Mouse (Mus musculus): Measurements from ENCODE around the gene Nexn.

The Nexn gene

GRCm38 (mm10) chr3:152277912-152278311 is 11.8 kb upstream of the Nexn start:
- DNase-seq (ENCODE audit: low spot score) = no peak

- DNase-seq (ENCODE audit: low spot score) = no peak
Observed at GRCm38 (mm10) chr3:152276935-152277334, 10.8 kb upstream of the Nexn start.

- DNase-seq (ENCODE audit: low spot score) = no peak
Observed at GRCm38 (mm10) chr3:152275008-152275407, 8.9 kb upstream of the Nexn start.

- DNase-seq (ENCODE audit: low spot score) = no peak
Observed at GRCm38 (mm10) chr3:152272974-152273685, 7.0 kb upstream of the Nexn start.

- DNase-seq (ENCODE audit: low spot score) = no peak
Observed at GRCm38 (mm10) chr3:152271876-152272275, 5.7 kb upstream of the Nexn start.

GRCm38 (mm10) chr3:152271071-152271710 is 5.0 kb upstream of the Nexn start:
- no peak for DNase-seq (ENCODE audit: low spot score)

GRCm38 (mm10) chr3:152268099-152268498 is 1.9 kb upstream of the Nexn start:
- DNase-seq (ENCODE audit: low spot score) = no peak

GRCm38 (mm10) chr3:152265351-152266035 is 657 bp downstream of the Nexn start:
- no peak for DNase-seq (ENCODE audit: low spot score)

GRCm38 (mm10) chr3:152264830-152265229 is 1.3 kb downstream of the Nexn start:
- no peak for DNase-seq (ENCODE audit: low spot score)

GRCm38 (mm10) chr3:152264374-152264773 is 1.8 kb downstream of the Nexn start:
- no peak for DNase-seq (ENCODE audit: low spot score)

- DNase-seq (ENCODE audit: low spot score) = no peak
Observed at GRCm38 (mm10) chr3:152261948-152262347, 4.2 kb downstream of the Nexn start.

- DNase-seq (ENCODE audit: low spot score) = no peak
Observed at GRCm38 (mm10) chr3:152261436-152261835, 4.7 kb downstream of the Nexn start.

- no peak for DNase-seq (ENCODE audit: low spot score)
Observed at GRCm38 (mm10) chr3:152260362-152260761, 5.8 kb downstream of the Nexn start.

GRCm38 (mm10) chr3:152259409-152259808 is 6.7 kb downstream of the Nexn start:
- DNase-seq (ENCODE audit: low spot score) = peak; percentile 81

- no peak for DNase-seq (ENCODE audit: low spot score)
Observed at GRCm38 (mm10) chr3:152257528-152257927, 8.6 kb downstream of the Nexn start.

- no peak for DNase-seq (ENCODE audit: low spot score)
Observed at GRCm38 (mm10) chr3:152250487-152250886, 15.7 kb downstream of the Nexn start.

GRCm38 (mm10) chr3:152247708-152248107 is 18.4 kb downstream of the Nexn start:
- no peak for DNase-seq (ENCODE audit: low spot score)

- peak; percentile 38 for DNase-seq (ENCODE audit: low spot score)
Observed at GRCm38 (mm10) chr3:152245273-152245910, 20.8 kb downstream of the Nexn start.

- DNase-seq (ENCODE audit: low spot score) = no peak
Observed at GRCm38 (mm10) chr3:152243304-152243703, 22.8 kb downstream of the Nexn start.

- no peak for DNase-seq (ENCODE audit: low spot score)
Observed at GRCm38 (mm10) chr3:152241098-152241497, 25.1 kb downstream of the Nexn start.

- no peak for DNase-seq (ENCODE audit: low spot score)
Observed at GRCm38 (mm10) chr3:152239592-152239991, 26.6 kb downstream of the Nexn start.

- no peak for DNase-seq (ENCODE audit: low spot score)
Observed at GRCm38 (mm10) chr3:152238836-152239235, 27.3 kb downstream of the Nexn start.

GRCm38 (mm10) chr3:152235805-152236204 is 30.3 kb downstream of the Nexn start:
- DNase-seq (ENCODE audit: low spot score) = no peak

All from layer of hippocampus, adult 11-12 months (tissue).